Mouse (Mus musculus): ENCODE results near the gene Kctd15. TPM values are rescaled to one million over a fixed set of nuclear protein-coding genes. Genes with fewer than 3 reads are reported as not detected.
A peak's percentile ranks its signal among the peaks of the same experiment; 100 is the strongest.

Kctd15 gene
- polyA plus RNA-seq, 1 experiment from 2014 or later, result 28.2 TPM

GRCm38 (mm10) chr7:34607334-34607970, 49.1 kb downstream of the Kctd15 start:
- ATAC-seq (ENCODE audit: insufficient number of reproducible peaks, low FRiP score, low TSS enrichment, low read depth) (no peak), DNase-seq (ENCODE audit: low spot score) (peak; percentile 27)
- Histone ChIP-seq H3K4me2 (ENCODE audit: low read depth, severe bottlenecking) (no peak overlapping the region), H3K9ac (ENCODE audit: low read length) (no peak overlapping the region), H3K27me3 (ENCODE audit: control insufficient read depth, insufficient read depth, low read length) (no peaks in the 10 kb centered on the region), H3K4me3 (ENCODE audit: low read depth, low read length) (no peak overlapping the region), H3K27ac (replicated peaks; ENCODE audit: low read depth, low read length) (0 out of 2 replicates have a peak overlapping the region, but pooled peaks have one; percentile 37), H3K9me3 (ENCODE audit: control insufficient read depth, low read length) (no peaks in the 10 kb centered on the region), H3K4me1 (ENCODE audit: control insufficient read depth, insufficient read depth, low read length) (peaks cover 35% of the 10 kb centered on the region), H3K36me3 (ENCODE audit: control insufficient read depth, insufficient read depth, low read length) (no peaks in the 10 kb centered on the region)
- WGBS, result 65% methylated on average over 5 of the region's 5 CpGs

GRCm38 (mm10) chr7:34606729-34607128, 49.8 kb downstream of the Kctd15 start:
- H3K27ac ChIP-seq (replicated peaks; ENCODE audit: low read depth, low read length), result peak overlapping the region; percentile 37; the same call in 1 of the 2 replicates
- no peaks in the 10 kb centered on the region for H3K36me3 ChIP-seq (ENCODE audit: control insufficient read depth, insufficient read depth, low read length)
- ATAC-seq (ENCODE audit: insufficient number of reproducible peaks, low FRiP score, low TSS enrichment, low read depth) (no peak), DNase-seq (ENCODE audit: low spot score) (peak; percentile 56)
- H3K9me3 ChIP-seq (ENCODE audit: control insufficient read depth, low read length), result no peaks in the 10 kb centered on the region
- peaks cover 35% of the 10 kb centered on the region for H3K4me1 ChIP-seq (ENCODE audit: control insufficient read depth, insufficient read depth, low read length)
- no peak overlapping the region for H3K4me3 ChIP-seq (ENCODE audit: low read depth, low read length)
- no peak overlapping the region for H3K4me2 ChIP-seq (ENCODE audit: low read depth, severe bottlenecking)
- WGBS, result 11% methylated on average over 11 of the region's 11 CpGs
- no peak overlapping the region; the same call in 1 of the 2 replicates for H3K9ac ChIP-seq (ENCODE audit: low read length)
- no peaks in the 10 kb centered on the region for H3K27me3 ChIP-seq (ENCODE audit: control insufficient read depth, insufficient read depth, low read length)

GRCm38 (mm10) chr7:34606051-34606450, 50.5 kb downstream of the Kctd15 start:
- H3K4me1 ChIP-seq (ENCODE audit: control insufficient read depth, insufficient read depth, low read length), result peaks cover 35% of the 10 kb centered on the region
- ATAC-seq (ENCODE audit: insufficient number of reproducible peaks, low FRiP score, low TSS enrichment, low read depth), result no peak
- no peaks in the 10 kb centered on the region for H3K36me3 ChIP-seq (ENCODE audit: control insufficient read depth, insufficient read depth, low read length)
- no peak overlapping the region for H3K4me3 ChIP-seq (ENCODE audit: low read depth, low read length)
- no peaks in the 10 kb centered on the region for H3K9me3 ChIP-seq (ENCODE audit: control insufficient read depth, low read length)
- H3K9ac ChIP-seq (ENCODE audit: low read length), result 0 out of 2 replicates have a peak overlapping the region, but pooled peaks have one; percentile 24
- peak overlapping the region; percentile 68 for H3K27ac ChIP-seq (replicated peaks; ENCODE audit: low read depth, low read length)
- peak; percentile 42 for DNase-seq (ENCODE audit: low spot score)
- no peak overlapping the region for H3K4me2 ChIP-seq (ENCODE audit: low read depth, severe bottlenecking)
- H3K27me3 ChIP-seq (ENCODE audit: control insufficient read depth, insufficient read depth, low read length), result no peaks in the 10 kb centered on the region
- WGBS, result 20% methylated on average over 15 of the region's 15 CpGs

GRCm38 (mm10) chr7:34598576-34598975, 58.0 kb downstream of the Kctd15 start:
- no peak for DNase-seq (ENCODE audit: low spot score)
- no peak for ATAC-seq (ENCODE audit: insufficient number of reproducible peaks, low FRiP score, low TSS enrichment, low read depth)
- Histone ChIP-seq H3K36me3 (ENCODE audit: control insufficient read depth, insufficient read depth, low read length) (no peaks in the 10 kb centered on the region), H3K4me2 (ENCODE audit: low read depth, severe bottlenecking) (no peak overlapping the region), H3K4me3 (ENCODE audit: low read depth, low read length) (no peak overlapping the region), H3K9me3 (ENCODE audit: control insufficient read depth, low read length) (no peaks in the 10 kb centered on the region), H3K9ac (ENCODE audit: low read length) (no peak overlapping the region), H3K27me3 (ENCODE audit: control insufficient read depth, insufficient read depth, low read length) (no peaks in the 10 kb centered on the region), H3K27ac (replicated peaks; ENCODE audit: low read depth, low read length) (peak overlapping the region; percentile 32; the same call in 1 of the 2 replicates), H3K4me1 (ENCODE audit: control insufficient read depth, insufficient read depth, low read length) (peaks cover 20% of the 10 kb centered on the region)
- WGBS, result 46% methylated on average over 9 of the region's 9 CpGs

- no peak overlapping the region for H3K4me3 ChIP-seq (ENCODE audit: low read depth, low read length)
- no peak for ATAC-seq (ENCODE audit: insufficient number of reproducible peaks, low FRiP score, low TSS enrichment, low read depth)
- no peak overlapping the region for H3K4me2 ChIP-seq (ENCODE audit: low read depth, severe bottlenecking)
- WGBS, result 92% methylated on average over 9 of the region's 9 CpGs
- H3K27me3 ChIP-seq (ENCODE audit: control insufficient read depth, insufficient read depth, low read length), result no peaks in the 10 kb centered on the region
- H3K27ac ChIP-seq (replicated peaks; ENCODE audit: low read depth, low read length), result no peak overlapping the region
- peaks cover 20% of the 10 kb centered on the region for H3K4me1 ChIP-seq (ENCODE audit: control insufficient read depth, insufficient read depth, low read length)
- no peaks in the 10 kb centered on the region for H3K36me3 ChIP-seq (ENCODE audit: control insufficient read depth, insufficient read depth, low read length)
- H3K9ac ChIP-seq (ENCODE audit: low read length), result no peak overlapping the region
- DNase-seq (ENCODE audit: low spot score), result no peak
- H3K9me3 ChIP-seq (ENCODE audit: control insufficient read depth, low read length), result no peaks in the 10 kb centered on the region
These were observed 58.5 kb downstream of the Kctd15 start for GRCm38 (mm10) chr7:34597986-34598385.

- DNase-seq (ENCODE audit: low spot score), result peak; percentile 59
- 13% methylated on average over 14 of the region's 14 CpGs for WGBS
- H3K4me1 ChIP-seq (ENCODE audit: control insufficient read depth, insufficient read depth, low read length), result peaks cover 20% of the 10 kb centered on the region
- ATAC-seq (ENCODE audit: insufficient number of reproducible peaks, low FRiP score, low TSS enrichment, low read depth), result peak; percentile 61; the same call in 1 of the 2 replicates
- no peak overlapping the region for H3K4me3 ChIP-seq (ENCODE audit: low read depth, low read length)
- no peaks in the 10 kb centered on the region for H3K27me3 ChIP-seq (ENCODE audit: control insufficient read depth, insufficient read depth, low read length)
- H3K9me3 ChIP-seq (ENCODE audit: control insufficient read depth, low read length), result no peaks in the 10 kb centered on the region
- no peak overlapping the region; the same call in 1 of the 2 replicates for H3K4me2 ChIP-seq (ENCODE audit: low read depth, severe bottlenecking)
- H3K36me3 ChIP-seq (ENCODE audit: control insufficient read depth, insufficient read depth, low read length), result no peaks in the 10 kb centered on the region
- H3K9ac ChIP-seq (ENCODE audit: low read length), result no peak overlapping the region
- H3K27ac ChIP-seq (replicated peaks; ENCODE audit: low read depth, low read length), result peak overlapping the region; percentile 92
These were observed 59.8 kb downstream of the Kctd15 start for GRCm38 (mm10) chr7:34596531-34597235.

- ATAC-seq (ENCODE audit: insufficient number of reproducible peaks, low FRiP score, low TSS enrichment, low read depth) (no peak), DNase-seq (ENCODE audit: low spot score) (peak; percentile 25)
- no peaks in the 10 kb centered on the region for H3K27me3 ChIP-seq (ENCODE audit: control insufficient read depth, insufficient read depth, low read length)
- H3K4me1 ChIP-seq (ENCODE audit: control insufficient read depth, insufficient read depth, low read length), result peaks cover 20% of the 10 kb centered on the region
- no peak overlapping the region for H3K4me2 ChIP-seq (ENCODE audit: low read depth, severe bottlenecking)
- H3K27ac ChIP-seq (replicated peaks; ENCODE audit: low read depth, low read length), result peak overlapping the region; percentile 92
- H3K9ac ChIP-seq (ENCODE audit: low read length), result no peak overlapping the region
- no peaks in the 10 kb centered on the region for H3K36me3 ChIP-seq (ENCODE audit: control insufficient read depth, insufficient read depth, low read length)
- no peak overlapping the region for H3K4me3 ChIP-seq (ENCODE audit: low read depth, low read length)
- 50% methylated on average over 4 of the region's 4 CpGs for WGBS
- H3K9me3 ChIP-seq (ENCODE audit: control insufficient read depth, low read length), result no peaks in the 10 kb centered on the region
These were observed 61.3 kb downstream of the Kctd15 start for GRCm38 (mm10) chr7:34595307-34595565.

- DNase-seq (ENCODE audit: low spot score), result peak; percentile 65
- Histone ChIP-seq H3K36me3 (ENCODE audit: control insufficient read depth, insufficient read depth, low read length) (no peaks in the 10 kb centered on the region), H3K9ac (ENCODE audit: low read length) (no peak overlapping the region), H3K4me2 (ENCODE audit: low read depth, severe bottlenecking) (peak overlapping the region; percentile 26; the same call in 1 of the 2 replicates), H3K4me3 (ENCODE audit: low read depth, low read length) (no peak overlapping the region), H3K27me3 (ENCODE audit: control insufficient read depth, insufficient read depth, low read length) (no peaks in the 10 kb centered on the region), H3K4me1 (ENCODE audit: control insufficient read depth, insufficient read depth, low read length) (peaks cover 20% of the 10 kb centered on the region), H3K27ac (replicated peaks; ENCODE audit: low read depth, low read length) (peak overlapping the region; percentile 92), H3K9me3 (ENCODE audit: control insufficient read depth, low read length) (no peaks in the 10 kb centered on the region)
- no peak; the same call in 1 of the 2 replicates for ATAC-seq (ENCODE audit: insufficient number of reproducible peaks, low FRiP score, low TSS enrichment, low read depth)
- 21% methylated on average over 18 of the region's 18 CpGs for WGBS
These were observed 61.8 kb downstream of the Kctd15 start for GRCm38 (mm10) chr7:34594501-34595306.
